Mouse (Mus musculus) gastrocnemius, adult 2 months (tissue): ENCODE data around the gene Abcd4. TPM values are rescaled to one million over a fixed set of nuclear protein-coding genes. Genes with fewer than 3 reads are reported as not detected.

Experiments
- DNase-seq: peaks from one replicate; pipeline ENCODE4 v3.0.0; 2022
- H3K27ac ChIP-seq: fragments of 200-600 bp; 2 replicates; pipeline ENCODE4 v1.8.1; 2022; ENCODE audit warnings: mild to moderate bottlenecking
- H3K4me3 ChIP-seq: fragments of 200-600 bp; 2 replicates; pipeline ENCODE4 v1.8.1; 2022; ENCODE audit warnings: mild to moderate bottlenecking, moderate library complexity
- CTCF ChIP-seq: fragments of 200-600 bp; IDR thresholded peaks from 2 replicates; pipeline ENCODE4 v1.8.1; 2022; ENCODE audit warnings: antibody characterized with exemption, mild to moderate bottlenecking, moderate library complexity
- intact Hi-C: fragments of 180-260 bp; cut with DNase I; formaldehyde crosslinking; loops from one replicate; pipeline ENCODE4 v1.15.1; 2025
- long read RNA-seq, 2 experiments: library from polyadenylated mRNA; stranded (forward); transcript quantifications; one replicate each; pipeline ENCODE4 v2.0.0; 2021
- total RNA-seq, 2 experiments: library from RNA; stranded (reverse); gene quantifications; 2 replicates each; pipeline ENCODE4 v1.2.3; 2021

Gene Abcd4
- total RNA-seq: 1 to 10 TPM; 4.0 to 5.3 TPM
- long read RNA-seq, experiment 1, transcript Abcd4-201 (19 exons, 2,309 nt): major isoform, 5 of 6 reads
- long read RNA-seq, experiment 1, partial matches to known transcripts: 0 of 6 reads
- long read RNA-seq, experiment 1, other reads (novel, unspliced or antisense): 1 of 6 reads
- long read RNA-seq, experiment 2, partial matches to known transcripts: 0 of 6 reads
- long read RNA-seq, experiment 2, other reads (novel, unspliced or antisense): 2 of 6 reads

DNA sequence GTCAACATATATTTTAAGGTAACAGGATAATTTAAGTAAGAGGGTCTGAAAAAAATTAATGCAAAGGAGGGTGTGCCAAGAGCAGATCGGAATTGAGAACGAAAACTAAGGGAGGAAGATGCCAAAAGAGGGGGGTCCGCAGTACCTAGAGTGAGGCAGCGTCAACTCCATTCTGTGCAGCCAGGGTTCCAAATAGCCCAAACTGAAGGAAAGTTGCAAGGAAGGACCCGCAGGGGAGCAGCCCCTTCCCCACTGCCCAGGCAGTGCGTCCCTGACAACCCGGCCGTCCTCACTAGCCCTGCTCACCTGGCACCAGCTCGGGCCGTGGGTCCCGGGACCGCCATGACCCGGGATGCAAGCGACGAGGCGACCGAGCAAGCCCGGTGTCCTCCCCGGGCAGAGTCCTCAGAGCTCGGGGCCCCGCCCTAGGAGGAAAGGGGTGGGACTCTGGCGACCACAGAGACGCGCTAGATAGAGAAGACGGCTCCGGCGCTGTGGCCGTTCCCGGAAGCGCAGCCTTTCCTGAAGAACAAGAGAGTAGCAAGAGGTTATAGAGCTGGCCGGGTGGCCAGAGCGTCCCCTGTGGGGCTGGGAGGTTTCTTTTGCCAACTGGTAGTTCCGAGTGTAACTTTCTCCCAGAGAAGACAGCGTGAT lies at the start of gene Abcd4:
Gene Abcd4, minus strand, starts transcription at position 437 of the 654 bp plus-strand sequence.
- TF ChIP-seq CTCF: peak; percentile 78
- intact Hi-C loops: no loop called here
- peak within 1 kb of the TSS; percentile 93 for H3K27ac ChIP-seq
- DNase-seq: peak; percentile 97
- peak within 1 kb of the TSS; percentile 85 for H3K4me3 ChIP-seq

DNA sequence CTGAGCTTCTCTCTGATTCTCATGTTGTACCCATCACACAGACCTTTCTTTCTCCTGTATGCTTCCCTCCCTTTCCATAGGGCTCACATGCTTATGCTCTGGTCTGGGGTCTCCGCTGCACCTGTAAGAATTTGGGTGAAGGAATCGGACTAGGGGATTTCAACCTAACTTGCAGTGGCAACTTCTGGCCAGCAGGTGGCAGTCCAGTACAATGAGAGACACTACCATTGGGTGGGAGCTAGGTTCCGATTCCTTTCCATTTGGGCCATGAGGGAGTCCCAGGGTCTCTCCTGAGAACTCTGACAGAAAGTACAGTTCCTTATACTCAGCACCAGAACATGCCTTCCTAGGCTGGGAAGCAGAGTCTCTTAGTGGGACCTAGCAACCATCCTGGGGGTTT lies 36.7 kb upstream of the Abcd4 start:
- TF ChIP-seq CTCF: peak; percentile 98; the same call in 1 of the 2 replicates
- DNase-seq: peak; percentile 52
- H3K4me3 ChIP-seq: no peak overlapping the region
- intact Hi-C loops: loop anchor here (1.0 kb wide), 1 partner anchor 101 kb away; no protein-coding TSS in a partner anchor
- H3K27ac ChIP-seq: no peak overlapping the region

DNA sequence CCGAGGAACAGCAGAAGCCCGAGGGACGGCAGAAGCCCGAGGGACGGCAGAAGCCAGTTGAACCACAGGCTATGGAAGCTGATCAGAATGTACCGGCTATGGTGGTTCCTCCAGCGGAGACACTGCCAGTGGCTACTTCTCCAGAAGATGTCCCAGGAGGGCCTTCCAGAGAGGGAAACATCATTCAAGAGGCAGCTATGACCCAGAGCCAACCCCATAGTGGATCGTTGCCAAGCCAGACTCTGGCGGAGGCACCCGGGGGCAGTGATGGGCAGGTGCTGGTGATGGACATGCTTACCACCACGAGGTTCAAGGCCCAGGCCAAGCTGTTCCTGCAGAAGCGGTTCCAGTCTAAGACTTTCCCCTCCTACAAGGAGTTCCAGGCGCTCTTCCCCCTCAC lies 33.0 kb upstream of the Abcd4 start:
- intact Hi-C loops: no loop called here
- Histone ChIP-seq H3K27ac (no peak overlapping the region), H3K4me3 (no peak overlapping the region)
- TF ChIP-seq CTCF: no peak
- DNase-seq: no peak

DNA sequence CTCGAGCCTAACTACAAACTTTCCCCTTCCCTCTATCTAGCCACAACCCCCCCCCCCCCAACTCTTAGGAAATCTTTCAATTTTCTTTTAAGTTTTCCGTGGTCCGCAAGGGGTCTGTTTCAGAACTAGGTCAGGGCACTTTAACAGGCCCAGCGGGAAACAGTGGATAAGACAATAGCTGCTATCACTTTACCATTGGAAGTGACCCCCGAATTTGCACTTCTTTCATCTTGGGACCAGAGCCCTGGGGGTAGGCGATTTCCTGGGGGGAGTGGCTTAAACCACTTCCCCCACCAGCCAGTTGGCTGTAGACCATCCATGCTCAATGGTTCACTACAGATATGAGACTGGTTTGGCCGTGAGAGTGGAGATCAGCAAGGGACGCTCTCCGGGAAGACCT lies 23.4 kb upstream of the Abcd4 start, which contains the start of gene Vrtn:
Gene Vrtn, plus strand, starts transcription at position 366 of the 400 bp plus-strand sequence.
- intact Hi-C loops: loop anchor here (5.0 kb wide), 1 partner anchor 768 kb away; no protein-coding TSS in a partner anchor
- H3K27ac ChIP-seq: no peak within 1 kb of the TSS
- no peak for TF ChIP-seq CTCF
- no peak within 1 kb of the TSS for H3K4me3 ChIP-seq
- no peak for DNase-seq

DNA sequence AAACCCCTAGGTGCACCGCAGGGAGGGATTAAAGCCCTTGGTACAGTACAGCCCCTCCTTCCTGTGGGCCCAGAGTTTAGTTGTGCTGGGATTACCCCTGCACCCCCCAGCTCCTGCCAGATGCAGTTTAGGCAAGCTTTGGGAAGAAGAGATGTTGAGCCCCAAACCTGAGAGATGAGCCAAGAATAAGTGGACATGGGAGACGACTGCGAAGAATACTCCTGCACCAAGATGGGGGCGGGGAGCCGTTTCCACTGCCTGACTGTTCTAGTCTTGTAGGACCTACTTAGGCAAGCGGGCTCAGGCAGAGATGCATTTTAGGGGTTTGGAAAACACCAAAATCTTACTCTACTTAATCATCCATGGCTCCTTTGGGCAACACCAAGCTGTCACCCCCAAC lies 23.0 kb upstream of the Abcd4 start:
- intact Hi-C loops: loop anchor here (5.0 kb wide), 1 partner anchor 768 kb away; no protein-coding TSS in a partner anchor
- DNase-seq: no peak
- Histone ChIP-seq H3K27ac (no peak overlapping the region), H3K4me3 (no peak overlapping the region)
- no peak for TF ChIP-seq CTCF

DNA sequence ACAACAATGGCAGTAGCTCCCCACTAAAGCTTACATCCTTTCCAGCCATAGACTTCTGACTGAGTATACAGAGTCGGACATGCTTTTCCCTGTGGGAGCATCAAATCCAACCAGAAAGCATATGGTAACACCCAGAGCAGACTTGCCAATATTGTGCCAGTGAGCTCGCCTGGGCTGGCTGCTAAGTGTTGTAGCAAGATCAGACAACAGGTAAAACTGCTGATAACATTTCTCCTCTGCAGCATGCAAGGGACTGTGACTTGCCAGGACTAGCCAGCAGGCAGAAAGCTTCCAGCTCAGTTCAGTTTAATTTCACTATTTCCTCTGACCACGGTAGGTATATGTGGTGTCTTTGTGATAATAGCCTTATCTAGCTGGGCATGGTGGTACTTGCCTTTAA lies 14.7 kb upstream of the Abcd4 start:
- H3K4me3 ChIP-seq: no peak overlapping the region
- no peak for DNase-seq
- intact Hi-C loops: no loop called here
- H3K27ac ChIP-seq: no peak overlapping the region
- no peak for TF ChIP-seq CTCF

DNA sequence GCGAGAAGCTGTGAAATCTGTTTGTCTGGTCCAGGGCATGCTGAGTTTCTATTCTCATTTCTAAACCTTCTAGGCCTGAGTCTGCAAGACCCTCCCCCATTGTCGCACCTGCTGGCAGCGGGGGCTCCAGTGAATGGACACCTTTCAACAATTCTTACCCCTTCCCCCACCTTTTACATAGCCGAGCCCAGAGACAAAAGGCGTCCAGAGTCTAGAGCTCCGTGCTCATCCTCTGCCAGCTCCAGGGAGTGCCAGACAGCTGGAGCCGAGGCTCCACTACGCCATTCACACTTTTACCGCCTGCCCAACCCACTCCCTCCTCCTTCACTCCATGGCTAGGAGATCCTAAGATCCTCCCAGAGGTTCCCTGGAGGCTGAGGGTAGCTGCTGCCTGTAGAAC lies 7.9 kb upstream of the Abcd4 start:
- Histone ChIP-seq H3K27ac (no peak overlapping the region), H3K4me3 (no peak overlapping the region)
- intact Hi-C loops: no loop called here
- TF ChIP-seq CTCF: no peak
- DNase-seq: no peak

DNA sequence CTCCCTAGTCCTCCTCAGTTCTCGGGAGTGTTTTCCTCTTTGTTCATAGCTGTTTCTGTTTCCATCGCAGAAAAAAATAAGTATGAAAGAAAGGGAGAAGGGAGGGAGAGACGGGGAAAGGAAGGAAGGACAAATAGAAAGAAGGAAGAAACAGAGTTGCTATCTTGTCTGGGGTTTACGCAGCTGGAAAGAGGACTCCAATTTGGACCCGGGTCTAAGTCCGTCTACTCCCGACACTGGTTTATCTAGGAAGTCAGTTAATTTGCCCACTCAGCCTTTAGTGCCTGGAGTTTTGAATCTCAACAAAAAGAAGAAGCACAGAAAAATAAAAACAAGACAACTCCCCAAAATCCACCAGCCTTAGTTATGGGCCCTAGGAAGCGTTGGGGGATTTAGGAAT lies 7.4 kb upstream of the Abcd4 start:
- Histone ChIP-seq H3K4me3 (no peak overlapping the region), H3K27ac (no peak overlapping the region)
- no peak for DNase-seq
- intact Hi-C loops: no loop called here
- no peak for TF ChIP-seq CTCF

DNA sequence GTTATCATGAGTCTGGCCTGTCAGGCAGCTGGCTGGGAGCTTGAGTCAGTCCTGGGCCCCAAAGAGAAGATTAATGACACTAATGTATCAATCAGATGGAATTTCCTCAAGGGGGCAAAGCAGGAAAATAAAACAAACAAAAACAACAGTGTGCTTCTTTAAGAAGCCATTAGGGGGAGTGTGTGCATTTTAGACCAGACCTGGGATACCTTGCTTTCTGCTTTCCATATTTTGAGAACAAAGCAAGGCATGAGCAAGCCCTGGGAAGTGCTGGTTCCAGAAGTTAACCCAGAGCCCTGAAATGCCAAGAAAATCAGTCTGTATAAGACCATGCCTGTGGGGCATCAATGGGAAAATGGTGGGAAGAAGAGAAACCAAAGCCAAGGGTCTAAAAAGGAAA lies 3.8 kb upstream of the Abcd4 start:
- DNase-seq: no peak
- intact Hi-C loops: no loop called here
- H3K27ac ChIP-seq: no peak overlapping the region
- no peak overlapping the region for H3K4me3 ChIP-seq
- TF ChIP-seq CTCF: peak; percentile 66

DNA sequence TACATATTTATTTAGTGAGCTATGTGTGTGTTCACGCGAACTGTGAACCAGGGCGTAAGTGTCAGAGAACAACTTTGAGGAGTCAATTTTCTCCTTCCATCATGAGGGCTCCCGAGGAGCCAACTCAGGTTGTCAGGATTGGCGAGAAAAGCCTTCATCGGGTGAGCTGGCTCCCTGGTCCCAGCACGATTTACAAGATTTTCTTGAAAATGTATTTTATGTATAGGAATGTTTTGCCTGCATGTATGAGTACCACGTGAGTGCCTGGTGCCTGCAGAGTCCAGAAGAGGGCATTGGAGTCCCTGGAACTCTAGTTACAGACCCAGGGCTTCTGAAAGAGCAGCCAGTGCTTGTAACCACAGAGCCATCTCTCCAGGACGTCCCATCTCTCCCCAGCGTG lies 450 bp upstream of the Abcd4 start:
- Histone ChIP-seq H3K27ac (peak overlapping the region; percentile 93), H3K4me3 (peak overlapping the region; percentile 85)
- peak; percentile 30 for DNase-seq
- no peak for TF ChIP-seq CTCF
- intact Hi-C loops: no loop called here

DNA sequence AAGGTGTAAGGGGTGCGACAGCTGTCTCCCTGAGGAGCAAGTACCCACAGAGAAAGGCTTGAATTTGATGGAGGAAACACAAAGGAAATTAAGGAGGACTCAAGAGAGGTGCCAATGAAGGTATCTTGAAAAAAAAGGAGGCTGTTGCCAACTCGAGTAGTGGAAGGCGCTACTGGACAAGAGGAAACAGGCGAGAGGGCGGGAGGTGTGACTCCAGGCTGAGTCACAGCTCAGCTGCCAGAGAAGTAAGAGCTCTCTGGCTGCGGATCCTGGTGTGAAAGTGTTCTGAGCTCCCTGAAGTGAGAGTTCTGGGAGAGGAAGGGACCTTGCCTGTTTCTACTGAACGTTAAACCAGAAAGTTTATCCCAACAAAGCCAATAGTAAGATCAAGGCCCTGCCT lies 2.7 kb downstream of the Abcd4 start:
- Histone ChIP-seq H3K27ac (no peak overlapping the region), H3K4me3 (no peak overlapping the region)
- TF ChIP-seq CTCF: no peak
- DNase-seq: no peak
- intact Hi-C loops: no loop called here

DNA sequence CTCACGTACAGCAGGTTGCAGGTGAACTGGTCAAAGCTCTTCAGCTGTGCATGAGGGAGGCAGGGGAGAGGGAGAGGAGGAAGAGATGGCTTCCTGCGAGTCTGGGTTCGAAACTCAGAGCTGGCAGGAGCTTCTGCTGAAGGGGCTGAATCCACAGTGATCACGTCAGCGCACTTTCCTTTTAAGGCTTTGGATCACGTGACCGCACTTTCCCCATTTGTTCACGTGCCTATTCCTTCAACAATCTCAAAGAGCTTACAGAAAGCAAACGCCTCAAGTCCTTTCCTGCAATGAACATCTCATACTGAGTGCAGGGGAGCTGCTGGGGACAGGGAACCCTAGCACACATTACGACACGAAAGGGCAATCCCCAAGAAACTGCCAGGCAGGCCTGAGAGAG lies 3.2 kb downstream of the Abcd4 start:
- Histone ChIP-seq H3K27ac (no peak overlapping the region), H3K4me3 (no peak overlapping the region)
- no peak for TF ChIP-seq CTCF
- DNase-seq: no peak
- intact Hi-C loops: no loop called here

DNA sequence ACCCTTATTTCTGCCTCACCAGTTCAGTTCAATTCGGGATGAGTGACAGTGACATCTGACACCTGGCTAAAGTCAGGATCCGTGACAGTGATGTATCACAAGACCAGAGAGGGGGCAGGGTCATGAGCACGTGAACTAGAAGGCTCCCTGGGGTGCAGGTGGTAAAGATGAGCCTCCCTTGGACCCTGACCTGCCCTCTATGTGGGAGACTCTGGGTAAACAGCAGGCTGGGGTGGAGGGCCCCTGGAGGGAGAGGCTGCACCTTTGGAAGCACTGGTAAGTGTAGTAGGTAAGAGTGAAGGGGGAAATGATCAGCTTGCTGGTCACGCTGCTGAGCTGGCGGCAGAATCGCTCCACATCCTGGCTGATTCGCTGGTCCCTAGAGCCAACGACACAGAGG lies 4.7 kb downstream of the Abcd4 start:
- no peak overlapping the region for H3K4me3 ChIP-seq
- DNase-seq: no peak
- no peak overlapping the region for H3K27ac ChIP-seq
- no peak for TF ChIP-seq CTCF
- intact Hi-C loops: no loop called here

DNA sequence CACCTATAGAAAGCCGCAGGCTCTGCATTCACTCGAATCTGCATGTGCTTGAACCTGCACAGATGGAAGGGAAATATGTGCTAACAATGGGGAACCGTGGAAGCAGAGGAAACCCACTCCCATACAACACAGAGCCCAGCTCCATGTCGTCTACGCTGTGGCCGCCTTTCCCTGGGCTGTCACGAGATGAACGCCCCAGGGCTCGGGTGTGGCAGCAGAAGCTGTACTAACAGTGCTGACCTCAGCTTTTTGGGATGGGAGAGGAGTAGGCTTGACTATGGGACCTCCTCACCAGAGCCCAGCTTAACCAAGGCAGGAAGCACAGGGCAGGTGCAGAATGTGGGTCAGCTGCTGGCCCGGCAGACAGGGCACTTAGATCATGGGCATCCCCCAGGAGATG lies 5.5 kb downstream of the Abcd4 start:
- no peak overlapping the region for H3K27ac ChIP-seq
- no peak for TF ChIP-seq CTCF
- DNase-seq: no peak
- intact Hi-C loops: no loop called here
- H3K4me3 ChIP-seq: no peak overlapping the region
